Mouse (Mus musculus): ENCODE results near the gene Lmf1.

DNA sequence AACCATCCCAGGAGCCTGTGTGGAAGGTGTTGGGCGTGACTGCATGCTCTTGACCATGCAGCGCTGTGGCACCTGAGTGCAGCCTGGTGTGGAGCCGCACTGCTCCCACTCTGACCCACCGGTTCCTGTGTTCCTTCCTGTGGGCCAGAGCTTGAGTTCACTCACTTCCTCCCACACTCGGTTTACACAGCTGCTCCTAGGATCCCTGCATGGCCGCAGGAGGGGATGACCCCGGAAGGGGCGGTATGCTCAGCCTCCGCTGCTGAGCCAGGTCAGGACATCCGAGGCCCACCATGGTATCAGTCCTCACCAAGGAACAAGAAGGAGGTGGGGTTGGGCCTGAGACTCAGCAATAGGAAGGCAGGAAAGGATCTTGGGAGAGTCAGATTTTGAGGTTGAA, 69.0 kb downstream of the Lmf1 start:
- TF ChIP-seq CTCF (IDR thresholded peaks at IDR 0.05; ENCODE audit: extremely low read depth, insufficient read length, insufficient replicate concordance, low read depth, low read length) (no peak), POLR2A (IDR thresholded peaks at IDR 0.05; ENCODE audit: low read depth, low read length) (no peak)
